Mouse (Mus musculus) G1E-ER4 (cell line): Measurements from ENCODE around the gene Nkx1-1. TPM values are rescaled to one million over a fixed set of nuclear protein-coding genes. Genes with fewer than 3 reads are reported as not detected.

Source experiments
- GATA1 ChIP-seq: IDR thresholded peaks from one replicate; pipeline ENCODE4 v1.8.0; 2012; ENCODE audit warnings: low read length, inconsistent platforms
- polyA plus RNA-seq: library from polyadenylated mRNA; stranded (reverse); fragments of >175 nt; gene quantifications from 2 replicates; pipeline ENCODE4 v1.2.3, GENCODE M21; 2012

Gene Nkx1-1
- polyA plus RNA-seq, result not detected in 2 replicates

GRCm38 (mm10) chr5:33433201-33434138 is at the start of gene Nkx1-1:
Nkx1-1 (minus strand) TSS chr5:33433976.
- no peak for TF ChIP-seq GATA1

GRCm38 (mm10) chr5:33481318-33481685 is 47.5 kb upstream of the Nkx1-1 start:
- TF ChIP-seq GATA1, result no peak

- no peak for TF ChIP-seq GATA1
Observed at GRCm38 (mm10) chr5:33480582-33481317, 47.0 kb upstream of the Nkx1-1 start.

- TF ChIP-seq GATA1, result no peak
Observed at GRCm38 (mm10) chr5:33465464-33465863, 31.7 kb upstream of the Nkx1-1 start.

GRCm38 (mm10) chr5:33464390-33464789 is 30.6 kb upstream of the Nkx1-1 start:
- no peak for TF ChIP-seq GATA1

GRCm38 (mm10) chr5:33459111-33459510 is 25.3 kb upstream of the Nkx1-1 start:
- no peak for TF ChIP-seq GATA1

- TF ChIP-seq GATA1, result no peak
Observed at GRCm38 (mm10) chr5:33458132-33458622, 24.4 kb upstream of the Nkx1-1 start.

GRCm38 (mm10) chr5:33455737-33456136 is 22.0 kb upstream of the Nkx1-1 start:
- no peak for TF ChIP-seq GATA1

- TF ChIP-seq GATA1, result no peak
Observed at GRCm38 (mm10) chr5:33443794-33444193, 10.0 kb upstream of the Nkx1-1 start.

GRCm38 (mm10) chr5:33442927-33443710 is 9.3 kb upstream of the Nkx1-1 start:
- TF ChIP-seq GATA1, result no peak

- TF ChIP-seq GATA1, result no peak
Observed at GRCm38 (mm10) chr5:33438214-33438613, 4.4 kb upstream of the Nkx1-1 start.

GRCm38 (mm10) chr5:33435941-33436340 is 2.2 kb upstream of the Nkx1-1 start:
- no peak for TF ChIP-seq GATA1

- TF ChIP-seq GATA1, result no peak
Observed at GRCm38 (mm10) chr5:33435151-33435550, 1.4 kb upstream of the Nkx1-1 start.

GRCm38 (mm10) chr5:33434141-33434780 is 485 bp upstream of the Nkx1-1 start:
- TF ChIP-seq GATA1, result no peak
